Comparison of ENCODE assay signal across 8 mouse cellular contexts in genomic region chr1:38262362-38263154, GRCm38 (mm10).
DNase-seq lines count a peak whose midpoint lies in the region; ATAC-seq and TF ChIP-seq lines count a peak whose summit lies in the region.

No protein-coding gene starts in this region.

- no peaks in the 10 kb centered on the region for H3K27me3 ChIP-seq in heart, embryonic 10.5 days (ENCODE audit: insufficient read depth, poor library complexity, severe bottlenecking)
- no peaks in the 10 kb centered on the region for H3K27me3 ChIP-seq in heart, embryonic 13.5 days (replicated peaks)
- no peaks in the 10 kb centered on the region for H3K27me3 ChIP-seq in liver, embryonic 11.5 days (replicated peaks; ENCODE audit: control insufficient read depth, insufficient read depth, low read length)

- peaks cover 5% of the 10 kb centered on the region; the same call in 1 of the 2 replicates for H3K4me1 ChIP-seq in heart, embryonic 10.5 days
- H3K4me1 ChIP-seq in heart, embryonic 13.5 days = peaks cover 35% of the 10 kb centered on the region
- no peaks in the 10 kb centered on the region; the same call in 1 of the 2 replicates for H3K4me1 ChIP-seq in liver, embryonic 11.5 days (replicated peaks; ENCODE audit: control insufficient read depth, insufficient read depth, low read length)

- 82% methylated on average over 11 of the region's 11 CpGs for WGBS in heart, embryonic 10.5 days
- 73% methylated on average over 11 of the region's 11 CpGs for WGBS in heart, embryonic 13.5 days
- 81% methylated on average over 11 of the region's 11 CpGs for WGBS in liver, embryonic 11.5 days

- no peak overlapping the region for H3K9ac ChIP-seq in heart, embryonic 13.5 days
- H3K9ac ChIP-seq in liver, embryonic 11.5 days (ENCODE audit: low read depth, low read length) = no peak overlapping the region

- peaks cover 14% of the 10 kb centered on the region for H3K36me3 ChIP-seq in heart, embryonic 10.5 days
- no peaks in the 10 kb centered on the region; the same call in 1 of the 2 replicates for H3K36me3 ChIP-seq in heart, embryonic 13.5 days
- no peaks in the 10 kb centered on the region for H3K36me3 ChIP-seq in liver, embryonic 11.5 days (ENCODE audit: control insufficient read depth, insufficient read depth, low read length)

- no peaks in the 10 kb centered on the region for H3K9me3 ChIP-seq in heart, embryonic 10.5 days
- peaks cover 7% of the 10 kb centered on the region for H3K9me3 ChIP-seq in heart, embryonic 13.5 days
- no peaks in the 10 kb centered on the region for H3K9me3 ChIP-seq in liver, embryonic 11.5 days (ENCODE audit: control insufficient read depth, low read length)

- no peak; the same call in 1 of the 2 replicates for TF ChIP-seq CTCF in left cerebral cortex, adult 2 months (IDR thresholded peaks at IDR 0.05)

- H3K4me2 ChIP-seq in heart, embryonic 13.5 days = no peak overlapping the region
- H3K4me2 ChIP-seq in liver, embryonic 11.5 days = no peak overlapping the region

- intact Hi-C loops in left cerebral cortex, adult 2 months (cut with DNase I) = no loop called here

- DNase-seq in heart, adult 18-20 months = peak; percentile 53 to 78
- DNase-seq in heart, embryonic 10.5 days (ENCODE audit: low spot score) = no peak
- DNase-seq in adipocyte (ENCODE audit: low spot score) = peak; percentile 97
- peak; percentile 18 for DNase-seq in lung, postnatal 14 days
- no peak for DNase-seq in left cerebral cortex, adult 2 months (ENCODE audit: extremely low spot score in 1 of 2, low spot score in 2 of 2)
- no peak for DNase-seq in liver, embryonic 11.5 days (ENCODE audit: low spot score)

- no peak overlapping the region for H3K4me3 ChIP-seq in heart, embryonic 10.5 days
- H3K4me3 ChIP-seq in heart, embryonic 13.5 days = no peak overlapping the region
- H3K4me3 ChIP-seq in left cerebral cortex, adult 2 months = no peak overlapping the region
- no peak overlapping the region for H3K4me3 ChIP-seq in liver, embryonic 11.5 days (ENCODE audit: low read depth, low read length)

- no peak overlapping the region for H3K27ac ChIP-seq in heart, embryonic 10.5 days
- H3K27ac ChIP-seq in heart, embryonic 13.5 days (replicated peaks) = peak overlapping the region; percentile 29; the same call in 1 of the 2 replicates
- H3K27ac ChIP-seq in left cerebral cortex, adult 2 months = no peak overlapping the region
- no peak overlapping the region for H3K27ac ChIP-seq in liver, embryonic 11.5 days (ENCODE audit: low read depth, low read length)

- no peak for ATAC-seq in heart, embryonic 13.5 days (ENCODE audit: extremely low read depth, insufficient number of reproducible peaks, low FRiP score, low TSS enrichment)
- no peak for ATAC-seq in megakaryocyte, adult 5-6 weeks (ENCODE audit: poor library complexity, severe bottlenecking)
- no peak for ATAC-seq in liver, embryonic 11.5 days (replicated peaks; ENCODE audit: low FRiP score)

Comparison
In these comparisons a context has a peak if more than half of its experiments do, and no peak if none do; other contexts are left out.
1. DNase-seq: peak in heart, adult 18-20 months (2 of 2), adipocyte (single experiment) and lung, postnatal 14 days (single experiment); none in heart, embryonic 10.5 days (single experiment), left cerebral cortex, adult 2 months (0 of 2) and liver, embryonic 11.5 days (single experiment).